9 mouse cellular contexts compared by ENCODE assay signal in the genomic region with DNA sequence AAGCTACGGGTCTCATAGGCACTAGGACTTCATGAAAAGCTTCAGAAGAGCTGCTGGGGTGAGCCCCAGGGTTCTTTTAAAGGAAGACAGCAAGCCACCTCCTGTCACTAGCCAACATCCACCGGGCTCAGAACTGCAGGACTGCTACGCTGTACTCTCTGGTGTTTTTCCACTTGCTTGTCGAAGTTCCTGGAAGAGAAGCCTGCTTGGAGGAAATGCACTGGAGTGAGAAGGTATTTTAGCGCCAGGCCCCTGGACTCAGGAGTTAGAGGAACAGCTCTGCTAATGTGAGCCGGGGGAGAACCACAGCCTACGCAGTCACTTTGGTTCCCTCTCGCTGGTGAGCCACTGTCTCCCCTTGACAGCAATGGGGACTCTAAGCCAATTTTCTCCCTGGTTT. TPM values are rescaled to one million over a fixed set of nuclear protein-coding genes. Genes with fewer than 3 reads are reported as not detected.
DNase-seq lines count a peak whose midpoint lies in the region; ATAC-seq and TF ChIP-seq lines count a peak whose summit lies in the region.
"Had no signal": no experiment of that assay in that cellular context is flagged by ENCODE, and none has a peak within 500 bp of the region (broad histone marks: within the 10 kb centered on the region; RNA-seq: fewer than 3 reads in every experiment).

No protein-coding gene starts in this region.

- no peak overlapping the region for H3K9ac ChIP-seq in heart, postnatal 0 days (replicated peaks; ENCODE audit: low read depth, low read length)
- H3K9ac ChIP-seq in liver, embryonic 15.5 days = peak overlapping the region; percentile 26

- TF ChIP-seq POLR2A in spleen, adult 2 months (IDR thresholded peaks at IDR 0.05; ENCODE audit: low read depth, low read length) = no peak

- no peak for TF ChIP-seq CTCF in spleen, adult 2 months (IDR thresholded peaks at IDR 0.05; ENCODE audit: extremely low read depth, insufficient read depth, insufficient read length, insufficient replicate concordance)
- TF ChIP-seq CTCF in heart, postnatal 0 days (IDR thresholded peaks at IDR 0.05; ENCODE audit: low read depth) = no peak

- no peaks in the 10 kb centered on the region for H3K27me3 ChIP-seq in spleen, adult 2 months (ENCODE audit: control insufficient read depth, insufficient read depth, low read length)
- H3K27me3 ChIP-seq in heart, postnatal 0 days (ENCODE audit: control insufficient read depth, insufficient read depth, low read length) = no peaks in the 10 kb centered on the region
- H3K27me3 ChIP-seq in liver, embryonic 15.5 days = no peaks in the 10 kb centered on the region

- no peak for DNase-seq in spleen, adult 2 months (ENCODE audit: low read depth in 1 of 2, low spot score in 2 of 2)
- DNase-seq in spleen, postnatal 14 days (ENCODE audit: low spot score in 2 of 2) = no peak
- DNase-seq in heart, postnatal 0 days (ENCODE audit: low spot score) = no peak
- no peak for DNase-seq in urinary bladder, adult 2 months (ENCODE audit: low spot score)
- no peak for DNase-seq in layer of hippocampus, adult 8-10 months (ENCODE audit: low spot score in 2 of 2)

- no peak for ATAC-seq in heart, postnatal 0 days (ENCODE audit: insufficient read depth, low read depth)
- no peak for ATAC-seq in liver, embryonic 15.5 days (ENCODE audit: insufficient read depth)
- ATAC-seq in monocyte, adult 5-6 weeks (replicated peaks; ENCODE audit: insufficient number of reproducible peaks, low FRiP score, low TSS enrichment, poor library complexity, severe bottlenecking) = no peak

- no peak overlapping the region for H3K4me3 ChIP-seq in spleen, adult 2 months (ENCODE audit: extremely low read depth, insufficient read depth, insufficient read length)
- no peak overlapping the region for H3K4me3 ChIP-seq in heart, postnatal 0 days (ENCODE audit: low read depth, low read length)
- H3K4me3 ChIP-seq in liver, embryonic 15.5 days (replicated peaks) = no peak overlapping the region
- H3K4me3 ChIP-seq: hindbrain, embryonic 10.5 days had no signal

- peaks cover 23% of the 10 kb centered on the region; the same call in 1 of the 2 replicates for H3K4me1 ChIP-seq in spleen, adult 2 months (ENCODE audit: control insufficient read depth, insufficient read depth, insufficient read length)
- H3K4me1 ChIP-seq in heart, postnatal 0 days (ENCODE audit: control insufficient read depth, insufficient read depth) = peaks cover 9% of the 10 kb centered on the region; the same call in 1 of the 2 replicates
- H3K4me1 ChIP-seq in liver, embryonic 15.5 days (replicated peaks) = peaks cover 89% of the 10 kb centered on the region

- no peaks in the 10 kb centered on the region for H3K9me3 ChIP-seq in heart, postnatal 0 days (replicated peaks; ENCODE audit: control insufficient read depth, low read length)
- no peaks in the 10 kb centered on the region for H3K9me3 ChIP-seq in liver, embryonic 15.5 days (replicated peaks)
- H3K9me3 ChIP-seq: hindbrain, embryonic 10.5 days had no signal

- no peak overlapping the region for H3K4me2 ChIP-seq in heart, postnatal 0 days (ENCODE audit: low read depth, low read length)
- H3K4me2 ChIP-seq in liver, embryonic 15.5 days = no peak overlapping the region
- H3K4me2 ChIP-seq: midbrain, embryonic 11.5 days had no signal

- H3K36me3 ChIP-seq in spleen, adult 2 months (ENCODE audit: control insufficient read depth, insufficient read depth, low read length) = peaks cover 17% of the 10 kb centered on the region
- peaks cover 29% of the 10 kb centered on the region for H3K36me3 ChIP-seq in heart, postnatal 0 days (replicated peaks; ENCODE audit: control insufficient read depth, insufficient read depth, low read length)
- H3K36me3 ChIP-seq in liver, embryonic 15.5 days (replicated peaks) = peaks cover 57% of the 10 kb centered on the region

- TF ChIP-seq EP300 in heart, postnatal 0 days (IDR thresholded peaks at IDR 0.05; ENCODE audit: low read depth) = no peak

- peak overlapping the region; percentile 79 for H3K27ac ChIP-seq in spleen, adult 2 months (ENCODE audit: insufficient read depth, low read length)
- peak overlapping the region; percentile 96 for H3K27ac ChIP-seq in heart, postnatal 0 days (ENCODE audit: low read depth)
- H3K27ac ChIP-seq in liver, embryonic 15.5 days (replicated peaks) = peak overlapping the region; percentile 96
- H3K27ac ChIP-seq: hindbrain, embryonic 10.5 days had no signal

- WGBS in spleen, adult 2 months = 26% methylated on average over 8 of the region's 8 CpGs
- WGBS in heart, postnatal 0 days = 65% methylated on average over 8 of the region's 8 CpGs
- 44% methylated on average over 8 of the region's 8 CpGs for WGBS in liver, embryonic 15.5 days (ENCODE audit: insufficient replicate concordance)

RNA-seq across cellular contexts. Expression of a gene that starts 6.4 kb away (rescaled TPM):
- 16.2 and 18.8 TPM in 2 replicates for polyA plus RNA-seq in spleen, adult 2 months (2012; rRNA removed)
- 3.5 and 3.9 TPM in 2 replicates for total RNA-seq in heart, postnatal 0 days (2014; rRNA removed; ENCODE audit: low replicate concordance)
- polyA plus RNA-seq in heart, postnatal 0 days (2015; fragmentation: Nextera tagmentation; extraction: Ambion mirVana) = 13.5 and 14.2 TPM in 2 replicates
- polyA plus RNA-seq in liver, embryonic 15.5 days (2015; fragmentation: Nextera tagmentation; extraction: Ambion mirVana) = 29.7 and 31.9 TPM in 2 replicates
- 7.5 and 8.1 TPM in 2 replicates for polyA plus RNA-seq in urinary bladder, adult 2 months (2012; rRNA removed)
- 13.7 to 24.6 TPM (median 14.9 TPM) in 3 replicates for total RNA-seq in monocyte, adult 5-6 weeks (2017)
- 10 to 100 TPM in 2 of 4 experiments, 1 to 10 TPM in 2; 7.4 to 12.1 (median 9.7) TPM for total RNA-seq in layer of hippocampus, adult 8-10 months (2022)

RNA-seq across cellular contexts. Expression of a gene that starts 6.5 kb away (rescaled TPM):
- polyA plus RNA-seq in spleen, adult 2 months (2012; rRNA removed) = 14.5 and 14.7 TPM in 2 replicates
- total RNA-seq in heart, postnatal 0 days (2014; rRNA removed; ENCODE audit: low replicate concordance) = 14.5 and 38.1 TPM in 2 replicates
- polyA plus RNA-seq in heart, postnatal 0 days (2015; fragmentation: Nextera tagmentation; extraction: Ambion mirVana) = 14.5 and 14.9 TPM in 2 replicates
- 13.0 and 15.4 TPM in 2 replicates for polyA plus RNA-seq in liver, embryonic 15.5 days (2015; fragmentation: Nextera tagmentation; extraction: Ambion mirVana)
- polyA plus RNA-seq in urinary bladder, adult 2 months (2012; rRNA removed) = 20.5 and 22.3 TPM in 2 replicates
- 23.5 to 31.7 TPM (median 26.6 TPM) in 3 replicates for total RNA-seq in monocyte, adult 5-6 weeks (2017)
- total RNA-seq in layer of hippocampus, adult 8-10 months (2022) = 10 to 100 TPM; 11.4 to 14.3 (median 13.1) TPM

RNA-seq across cellular contexts. Expression of a gene that starts 6.5 kb away (rescaled TPM):
- polyA plus RNA-seq in spleen, adult 2 months (2012; rRNA removed) = 0.40 and 0.66 TPM in 2 replicates
- total RNA-seq in heart, postnatal 0 days (2014; rRNA removed; ENCODE audit: low replicate concordance) = 0.50 TPM in 1 of 2 replicates, not detected in the other
- polyA plus RNA-seq in heart, postnatal 0 days (2015; fragmentation: Nextera tagmentation; extraction: Ambion mirVana) = 0.37 TPM in 1 of 2 replicates, not detected in the other
- 1.1 and 1.2 TPM in 2 replicates for polyA plus RNA-seq in liver, embryonic 15.5 days (2015; fragmentation: Nextera tagmentation; extraction: Ambion mirVana)
- 0.06 and 0.34 TPM in 2 replicates for polyA plus RNA-seq in urinary bladder, adult 2 months (2012; rRNA removed)
- total RNA-seq in monocyte, adult 5-6 weeks (2017) = 0.49 TPM in 1 of 3 replicates, not detected in the others
- total RNA-seq in layer of hippocampus, adult 8-10 months (2022) = under 1 TPM in 3 of 4 experiments, not detected in 1; 0.21 to 0.83 (median 0.30) TPM

RNA-seq across cellular contexts. Expression of a gene that starts 11.5 kb away (rescaled TPM):
- 72.4 and 84.4 TPM in 2 replicates for polyA plus RNA-seq in spleen, adult 2 months (2012; rRNA removed)
- 56.9 and 61.1 TPM in 2 replicates for total RNA-seq in heart, postnatal 0 days (2014; rRNA removed; ENCODE audit: low replicate concordance)
- polyA plus RNA-seq in heart, postnatal 0 days (2015; fragmentation: Nextera tagmentation; extraction: Ambion mirVana) = 6.1 and 7.0 TPM in 2 replicates
- polyA plus RNA-seq in liver, embryonic 15.5 days (2015; fragmentation: Nextera tagmentation; extraction: Ambion mirVana) = 15.3 and 17.7 TPM in 2 replicates
- 31.6 and 44.1 TPM in 2 replicates for polyA plus RNA-seq in urinary bladder, adult 2 months (2012; rRNA removed)
- 97.7 to 153 TPM (median 113 TPM) in 3 replicates for total RNA-seq in monocyte, adult 5-6 weeks (2017)
- 100 to 1,000 TPM; 115 to 141 (median 129) TPM for total RNA-seq in layer of hippocampus, adult 8-10 months (2022)

RNA-seq across cellular contexts. Expression of a gene that starts 29.5 kb away (rescaled TPM):
- 0.13 and 0.18 TPM in 2 replicates for polyA plus RNA-seq in spleen, adult 2 months (2012; rRNA removed)
- total RNA-seq in heart, postnatal 0 days (2014; rRNA removed; ENCODE audit: low replicate concordance) = not detected in 2 replicates
- 0.15 and 0.25 TPM in 2 replicates for polyA plus RNA-seq in heart, postnatal 0 days (2015; fragmentation: Nextera tagmentation; extraction: Ambion mirVana)
- polyA plus RNA-seq in liver, embryonic 15.5 days (2015; fragmentation: Nextera tagmentation; extraction: Ambion mirVana) = 1.5 TPM in 2 replicates
- 0.18 and 0.19 TPM in 2 replicates for polyA plus RNA-seq in urinary bladder, adult 2 months (2012; rRNA removed)
- total RNA-seq in monocyte, adult 5-6 weeks (2017) = 0.39 to 2.8 TPM in 2 of 3 replicates, not detected in the other
- total RNA-seq in layer of hippocampus, adult 8-10 months (2022) = 1 to 10 TPM in 2 of 4 experiments, under 1 TPM in 2; 0.56 to 3.6 (median 1.9) TPM
- polyA plus RNA-seq: hindbrain, embryonic 10.5 days had no signal
